Mouse (Mus musculus) adrenal gland, postnatal 10 days (tissue): ENCODE data around the gene Sdk2. TPM values are rescaled to one million over a fixed set of nuclear protein-coding genes. Genes with fewer than 3 reads are reported as not detected.

ENCODE experiments used
- DNase-seq: peaks from one replicate; pipeline ENCODE4 v3.0.0; 2021; ENCODE audit warnings: mixed read lengths
- total RNA-seq, 2 experiments: library from RNA; stranded (reverse); gene quantifications; 2 replicates each; pipeline ENCODE4 v1.2.3; 2021

Sdk2 gene
- total RNA-seq, 2 experiments from 2014 or later, result 4.9 to 5.4 TPM

DNA sequence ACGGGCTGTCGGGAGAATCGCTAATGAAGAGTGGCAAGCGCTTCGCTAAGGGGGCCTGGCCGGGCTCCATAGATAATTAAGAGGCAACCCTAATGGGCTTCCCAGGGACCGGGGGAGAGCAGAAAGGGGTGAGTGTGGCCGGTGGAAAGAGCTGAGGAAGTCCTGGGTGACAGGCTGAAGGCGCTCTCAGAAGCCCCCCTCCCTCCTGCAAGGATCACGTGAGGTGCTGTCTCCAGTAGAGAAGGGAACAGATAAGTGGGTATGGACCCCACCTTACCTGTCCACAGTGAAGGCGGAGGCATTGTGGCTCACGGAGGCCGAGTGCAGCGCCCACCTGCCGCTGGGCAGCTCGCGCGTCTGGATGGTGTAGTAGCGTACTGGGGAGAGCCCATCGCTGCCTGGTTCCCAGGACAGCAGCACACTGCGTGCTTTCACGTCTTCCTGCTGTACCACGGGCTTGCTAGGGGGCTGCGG is 238.7 kb downstream of the Sdk2 start:
- DNase-seq, result no peak

DNA sequence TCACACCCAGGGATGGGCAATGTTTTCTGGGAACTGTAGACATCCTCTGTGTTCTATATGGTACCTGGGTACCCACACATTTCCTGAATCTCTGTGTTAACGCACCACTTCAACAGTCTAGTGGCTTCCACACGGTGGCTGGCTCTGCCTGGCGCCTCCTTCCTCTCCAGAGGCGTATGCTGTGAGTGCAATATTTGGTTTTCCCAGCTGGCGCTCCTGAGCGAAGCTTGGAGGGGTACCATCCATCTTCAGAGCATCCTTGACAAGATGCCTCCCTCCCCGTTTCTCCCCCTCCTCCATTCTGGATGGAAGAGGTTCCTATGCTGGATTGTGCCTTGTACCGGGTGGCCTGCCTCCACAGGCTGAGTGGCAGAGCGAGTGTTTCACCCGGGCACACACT is 246.8 kb downstream of the Sdk2 start:
- DNase-seq, result no peak

DNA sequence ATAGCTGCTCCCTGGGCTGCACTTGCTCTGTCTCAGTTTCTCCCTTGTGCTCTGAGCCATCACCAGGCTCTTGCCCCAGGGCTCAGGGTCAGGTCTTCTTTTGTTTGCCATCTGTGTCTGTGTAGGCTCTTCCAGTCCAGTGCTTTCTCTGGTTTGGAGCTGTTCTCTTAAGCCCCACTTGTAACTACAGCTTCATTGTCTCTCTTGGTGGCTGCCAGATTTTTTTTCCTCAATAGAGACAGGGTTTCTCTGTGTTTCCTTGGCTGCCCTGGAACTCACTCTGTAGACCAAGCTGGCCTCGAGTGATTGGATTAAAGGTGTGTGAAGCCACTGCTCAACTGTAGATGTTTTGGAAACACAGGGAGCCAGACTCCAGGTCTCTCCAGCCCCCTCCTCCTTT is 247.8 kb downstream of the Sdk2 start:
- DNase-seq, result no peak

DNA sequence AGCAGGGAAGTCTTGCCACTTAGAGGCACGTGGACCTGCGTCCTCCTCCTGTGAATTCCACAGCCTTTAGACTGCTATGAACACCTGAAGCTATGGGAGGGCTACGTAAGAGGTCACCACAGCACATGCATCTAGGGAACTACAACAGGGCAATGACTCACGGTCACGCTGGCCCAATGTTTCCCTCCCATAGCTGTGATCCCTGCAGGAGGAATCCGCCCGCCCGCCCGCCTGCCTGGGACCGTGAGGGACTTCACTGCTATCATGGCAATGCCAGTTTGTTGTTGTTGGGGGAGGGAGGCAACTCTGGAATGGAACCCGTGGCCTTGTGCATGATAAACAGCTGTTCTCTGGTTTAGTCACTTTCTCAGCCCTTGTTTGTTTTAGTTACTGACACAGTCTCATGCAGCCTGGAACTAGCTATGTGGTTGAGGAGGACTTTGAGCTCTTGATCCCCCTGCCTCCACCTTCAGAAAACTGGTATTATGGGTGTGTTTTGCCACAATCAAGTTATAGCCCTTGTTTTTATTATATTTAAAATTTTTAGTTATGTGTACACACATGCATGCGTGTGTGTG is 249.8 kb downstream of the Sdk2 start:
- DNase-seq, result peak; percentile 63

DNA sequence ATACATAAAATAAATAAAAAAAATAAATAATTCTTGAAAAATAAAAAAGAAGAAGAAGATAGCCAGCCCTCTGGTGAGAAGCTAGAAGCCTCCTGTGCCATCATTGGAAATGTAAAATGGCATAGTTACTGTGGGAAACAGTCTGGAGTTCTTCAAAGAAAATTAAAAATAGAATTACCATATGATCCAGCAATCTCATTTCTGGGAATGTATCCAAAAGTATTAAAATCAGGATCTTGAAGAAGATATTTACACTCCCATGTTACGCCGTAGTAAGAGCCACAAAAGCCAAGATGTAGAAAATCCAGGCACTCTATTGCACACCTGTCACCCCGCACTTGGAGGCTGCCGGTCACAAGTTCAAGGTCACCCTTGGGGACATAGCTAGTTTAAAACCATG is 250.4 kb downstream of the Sdk2 start:
- no peak for DNase-seq

DNA sequence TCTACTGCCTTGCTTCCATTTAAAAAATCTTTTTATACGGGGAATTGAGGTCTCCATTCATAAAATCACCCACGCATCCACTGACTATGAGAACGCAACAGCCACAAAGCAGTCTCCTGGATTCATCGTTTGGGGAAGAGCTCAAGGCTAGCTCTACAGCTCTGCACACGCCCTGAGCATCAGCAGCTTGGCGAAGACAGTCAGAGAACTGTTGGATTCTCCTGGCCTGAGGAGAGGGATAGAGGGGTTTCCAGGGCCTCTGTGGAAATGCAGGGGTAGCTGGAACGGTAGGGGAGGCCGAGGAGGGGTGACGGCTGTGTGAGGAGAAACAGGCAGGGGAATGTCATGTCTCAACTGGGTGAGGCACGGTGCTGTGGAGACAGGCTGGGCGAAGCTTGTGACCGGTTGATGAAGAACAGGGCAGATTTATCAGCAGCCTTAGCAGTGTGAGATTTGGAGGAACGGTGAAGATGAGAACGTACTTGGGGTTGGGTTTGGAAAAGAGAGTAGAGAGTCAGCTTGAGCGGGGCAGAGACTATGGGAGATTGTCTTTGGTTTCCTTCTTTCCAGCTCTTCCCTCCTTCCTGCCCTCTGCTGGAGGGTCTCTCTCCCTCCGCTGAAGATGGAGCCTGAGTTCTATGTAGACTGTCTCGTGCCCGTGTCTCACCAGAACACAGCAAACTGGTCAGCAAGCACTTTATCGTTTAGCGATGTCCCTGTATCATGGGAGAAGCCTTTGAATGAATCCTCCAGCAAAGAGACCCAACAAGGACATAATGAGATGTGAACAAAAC is 255.1 kb downstream of the Sdk2 start:
- DNase-seq, result no peak

DNA sequence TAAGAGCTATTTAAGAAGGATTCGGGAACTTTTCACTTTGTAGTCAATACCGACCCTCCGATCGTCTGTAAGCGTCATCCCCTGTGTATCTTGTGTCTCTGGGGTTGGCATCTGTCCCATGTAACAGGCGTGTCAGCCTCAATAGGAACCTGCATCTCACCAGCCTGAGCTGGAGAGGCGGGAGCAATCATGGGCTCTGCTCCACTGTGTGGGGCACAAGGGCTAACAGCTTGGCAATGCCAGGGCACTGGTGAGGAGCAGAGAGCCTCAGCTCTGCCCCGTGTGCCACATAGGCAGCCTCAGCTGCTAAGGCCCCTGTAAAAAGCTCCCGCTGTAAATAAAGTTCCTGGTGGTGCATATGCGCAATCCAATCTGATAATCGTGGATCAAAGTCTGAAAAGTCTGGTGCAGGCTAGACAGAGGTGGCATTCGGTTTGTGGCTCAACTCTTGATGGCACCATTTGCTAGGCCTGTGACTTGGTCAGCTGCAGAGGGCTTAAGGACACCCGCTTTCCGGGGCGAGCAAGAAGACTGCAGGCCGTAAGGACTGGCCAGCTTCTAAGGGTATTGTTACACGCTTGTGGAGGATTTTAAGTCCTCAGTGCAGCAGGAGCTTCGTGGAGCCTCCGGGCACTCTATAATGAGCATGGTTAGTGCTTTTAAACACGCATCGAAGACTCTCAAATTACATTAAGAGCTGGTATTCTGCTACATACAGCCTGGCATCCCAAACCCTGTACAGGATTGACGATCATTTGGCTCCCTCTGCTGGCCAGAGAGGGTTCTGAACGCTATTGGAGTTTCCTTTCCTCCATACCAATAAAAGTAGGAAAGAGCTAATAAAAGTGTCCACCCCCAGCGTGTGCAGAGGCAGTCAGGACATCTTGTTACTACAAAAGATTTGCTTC is 256.0 kb downstream of the Sdk2 start:
- DNase-seq, result peak; percentile 89

DNA sequence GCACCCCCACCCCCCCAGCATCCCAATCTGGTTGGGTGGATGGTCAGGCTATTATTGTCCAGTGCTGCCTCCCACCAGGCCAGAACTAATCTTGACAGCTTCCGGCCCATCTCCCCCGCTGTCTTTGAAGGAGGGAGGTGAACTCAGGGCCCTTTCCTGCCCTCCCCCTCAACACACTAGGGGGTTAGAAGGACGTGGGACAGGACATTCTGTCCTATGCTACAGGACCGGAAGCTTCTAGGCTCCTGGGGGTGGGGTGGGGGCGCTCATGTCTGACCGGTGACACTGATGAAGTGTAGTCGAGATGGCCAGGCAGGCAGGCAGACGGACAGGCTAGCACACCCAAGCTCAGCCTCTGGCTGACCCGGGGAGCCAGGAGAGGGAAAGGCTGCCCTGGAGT is 259.8 kb downstream of the Sdk2 start:
- peak; percentile 58 for DNase-seq

DNA sequence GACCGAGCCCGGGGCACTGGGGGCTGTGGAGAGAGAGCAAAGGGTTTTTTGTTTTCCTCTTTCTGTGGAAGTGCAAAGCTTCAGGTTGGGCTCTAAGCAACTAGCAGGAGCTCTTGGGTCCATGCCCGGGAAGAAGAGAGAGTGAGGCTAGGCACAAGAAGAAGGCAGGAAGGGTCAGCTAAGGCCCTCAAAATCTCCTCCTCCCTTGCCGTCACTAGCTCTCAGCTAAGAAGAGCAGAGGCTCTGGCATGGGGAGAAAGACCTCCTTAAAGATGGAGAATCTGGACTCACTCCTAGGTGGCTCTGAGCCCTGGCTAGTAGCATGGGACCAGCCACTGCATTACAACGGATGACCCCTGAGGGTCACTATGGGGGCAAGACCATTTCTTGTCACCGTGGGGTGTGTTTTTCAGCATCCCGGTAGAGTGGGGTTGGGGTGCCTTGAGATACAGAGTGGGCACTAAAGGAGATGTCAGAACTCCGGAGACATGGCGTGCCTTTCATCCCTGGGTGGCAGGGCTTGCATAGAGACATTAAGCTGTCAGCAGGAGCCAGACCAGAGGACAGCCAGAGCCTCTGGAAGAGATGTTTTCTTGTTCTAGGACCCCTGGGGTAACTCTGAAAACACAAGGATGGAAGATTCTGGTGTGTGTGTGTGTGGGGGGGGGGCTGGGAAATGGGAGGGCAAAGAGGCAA is 260.3 kb downstream of the Sdk2 start:
- DNase-seq, result peak; percentile 32

DNA sequence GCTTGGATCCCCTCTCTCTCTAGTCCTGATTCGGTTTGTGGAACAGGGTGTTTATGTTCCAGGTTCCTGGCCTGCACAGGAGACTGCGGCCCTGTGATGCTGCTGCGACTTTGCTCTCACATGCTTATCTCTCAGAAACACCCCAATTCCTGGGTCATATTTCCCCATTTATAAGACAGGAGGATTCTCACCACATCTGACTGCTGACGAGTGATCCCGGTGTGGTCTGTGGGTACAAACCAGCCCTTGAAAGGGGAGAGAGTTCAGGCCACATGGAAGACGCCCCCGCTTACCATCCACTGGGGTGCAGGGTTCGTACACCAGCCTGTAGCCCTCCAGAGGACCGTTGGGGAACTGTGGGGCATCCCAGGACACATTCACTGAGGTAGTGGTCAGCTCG is 260.9 kb downstream of the Sdk2 start:
- no peak for DNase-seq

DNA sequence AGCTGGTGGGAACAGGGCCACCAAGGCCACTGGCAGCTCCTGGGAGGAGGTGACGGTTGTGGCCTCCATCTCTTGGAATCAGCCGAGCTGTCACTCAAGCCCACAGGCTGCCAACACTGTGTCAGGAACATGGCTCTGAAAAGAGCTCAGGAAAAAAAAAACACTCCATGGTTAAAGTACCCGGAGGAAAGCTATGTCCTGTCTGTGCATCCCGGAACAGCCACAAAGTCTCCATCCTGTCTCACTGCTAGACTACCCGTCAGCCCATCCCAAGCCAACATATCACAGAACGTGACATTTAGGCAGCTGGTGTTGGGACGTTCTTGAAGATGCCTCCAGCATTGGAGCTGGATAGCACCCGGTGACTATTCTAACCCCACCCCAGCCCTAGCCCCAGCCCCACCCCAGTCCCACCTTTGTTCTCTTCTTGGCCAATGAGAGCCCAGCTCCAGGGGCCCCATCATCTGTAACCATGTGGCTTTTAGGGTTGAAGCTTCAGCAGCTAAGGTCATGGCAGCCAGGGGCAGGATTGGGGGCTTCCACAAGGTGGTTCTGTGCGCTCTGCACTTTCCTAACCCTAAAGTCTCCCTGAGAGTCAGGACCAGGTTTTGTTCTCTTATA is 263.4 kb downstream of the Sdk2 start:
- peak; percentile 60 for DNase-seq

DNA sequence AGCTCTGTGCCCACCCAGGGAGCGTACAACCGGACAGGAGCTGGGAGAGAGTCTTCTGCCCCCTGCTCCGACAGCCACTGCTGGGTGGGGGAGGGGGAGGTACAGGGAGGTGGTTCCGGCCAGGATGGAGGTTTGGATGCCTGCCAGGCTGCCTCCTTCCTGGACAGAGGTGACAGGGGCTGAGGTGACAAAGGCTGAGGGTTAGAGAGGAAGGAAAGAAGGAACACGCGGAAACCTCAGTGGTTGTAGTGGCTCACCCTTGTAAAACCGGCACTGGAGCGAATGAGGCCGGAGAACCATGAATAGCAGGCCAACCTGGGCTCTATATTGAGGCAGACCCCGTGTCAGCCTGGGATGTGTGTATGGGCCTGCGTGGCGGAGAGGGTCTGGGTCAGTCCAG is 264.4 kb downstream of the Sdk2 start:
- peak; percentile 75 for DNase-seq

DNA sequence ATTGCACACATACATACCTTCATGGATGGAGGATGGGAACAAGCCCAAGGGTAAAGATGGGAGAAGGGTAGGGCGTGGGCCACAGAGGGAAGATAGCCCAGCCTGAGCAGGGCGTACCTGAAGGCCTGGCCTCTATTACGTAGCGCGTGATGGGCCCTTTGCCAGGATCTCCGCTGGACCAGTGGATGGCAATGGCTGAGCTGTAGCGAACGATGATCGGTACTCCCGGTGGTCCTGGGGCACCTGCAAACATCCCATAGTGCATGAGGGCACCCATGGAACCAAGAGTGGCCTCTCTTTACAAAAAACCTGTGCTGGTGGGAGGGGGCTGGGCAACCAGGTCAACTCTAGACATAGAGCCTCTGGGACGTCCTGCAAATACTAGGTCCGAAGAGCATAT is 266.8 kb downstream of the Sdk2 start:
- no peak for DNase-seq

DNA sequence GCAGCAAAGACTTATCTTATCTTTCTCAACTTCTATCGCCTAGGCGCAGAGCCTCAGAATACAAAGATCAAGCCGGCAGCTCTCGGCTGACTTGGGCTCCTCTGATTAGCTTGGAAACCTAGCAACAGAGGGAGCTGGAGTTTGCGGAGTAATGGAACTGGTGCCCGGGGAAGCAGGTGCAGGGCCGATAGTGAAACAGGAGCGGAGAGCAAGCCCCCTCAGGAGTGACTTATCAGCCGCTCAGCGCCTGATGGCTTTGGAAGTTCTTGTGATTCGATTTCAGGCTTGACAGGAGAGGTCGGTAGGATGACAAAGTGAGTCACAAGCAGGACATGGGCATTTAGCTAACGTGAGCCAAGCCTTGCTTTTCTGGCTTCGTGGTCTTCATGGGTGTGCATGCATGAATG is 267.8 kb downstream of the Sdk2 start:
- DNase-seq, result peak; percentile 26

DNA sequence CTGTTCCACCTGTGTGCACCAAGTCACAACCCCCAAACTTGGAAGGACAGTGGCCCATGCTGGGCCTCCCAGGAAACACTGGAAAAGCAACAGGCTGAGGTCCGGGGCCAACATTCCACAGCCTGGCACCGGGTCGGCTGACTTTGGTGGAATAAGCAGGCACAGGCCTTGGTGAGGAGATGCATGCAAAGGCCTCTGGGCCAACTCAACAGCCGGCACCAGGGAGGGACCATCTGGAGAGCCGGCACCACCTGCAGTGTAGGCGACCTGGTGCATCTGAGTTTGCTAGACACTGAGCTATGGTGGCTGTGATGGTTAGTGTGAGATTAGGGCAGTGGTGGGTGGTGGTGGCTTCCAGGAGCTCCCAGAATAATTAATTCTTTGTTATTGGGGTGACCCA is 268.8 kb downstream of the Sdk2 start:
- no peak for DNase-seq

DNA sequence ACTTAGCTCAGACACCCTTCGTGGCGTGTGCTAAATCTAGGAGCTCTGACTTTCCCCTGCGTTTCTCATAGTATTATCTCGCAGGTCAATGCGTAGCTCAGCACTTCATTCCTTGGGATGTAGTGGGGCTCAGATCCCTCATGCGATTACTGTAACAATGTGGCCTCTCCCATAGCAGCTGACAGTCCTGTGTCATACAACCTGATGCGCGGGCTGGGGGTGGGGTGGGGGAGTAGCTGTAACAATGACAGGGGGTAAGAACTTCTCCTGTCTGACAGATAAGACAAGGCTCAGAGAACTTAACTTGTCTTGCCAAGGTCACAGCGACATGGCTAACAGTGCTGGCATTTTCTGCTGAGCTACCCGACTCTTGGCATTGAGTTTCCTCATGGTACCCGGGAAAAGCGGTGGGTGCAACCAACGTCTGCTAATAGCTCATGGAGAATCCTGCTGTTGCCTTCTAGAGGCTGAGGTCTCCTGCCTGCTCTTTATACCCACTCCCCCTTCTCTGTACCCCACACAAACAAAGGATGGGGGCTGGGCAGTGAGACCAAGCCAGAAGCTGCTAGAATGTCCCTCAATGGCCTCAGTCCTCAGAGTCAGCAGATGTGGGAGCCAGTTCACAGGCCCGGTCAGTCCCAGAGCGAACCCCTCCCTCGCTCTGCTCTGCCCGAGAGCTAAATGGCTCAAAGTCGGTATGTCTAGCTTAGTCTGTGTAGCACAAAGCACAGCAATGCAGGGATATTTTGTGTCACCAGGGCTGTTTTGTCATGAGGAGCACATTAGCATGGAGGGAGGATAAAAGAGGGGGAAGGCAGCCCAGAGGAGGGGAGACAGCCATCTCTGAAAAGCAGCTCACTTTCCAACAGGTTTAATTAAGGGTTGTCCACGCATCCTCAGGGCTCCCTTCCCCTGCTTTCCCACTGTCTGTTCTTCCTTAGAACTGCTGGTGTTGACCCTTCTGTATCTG is 269.5 kb downstream of the Sdk2 start:
- no peak for DNase-seq

DNA sequence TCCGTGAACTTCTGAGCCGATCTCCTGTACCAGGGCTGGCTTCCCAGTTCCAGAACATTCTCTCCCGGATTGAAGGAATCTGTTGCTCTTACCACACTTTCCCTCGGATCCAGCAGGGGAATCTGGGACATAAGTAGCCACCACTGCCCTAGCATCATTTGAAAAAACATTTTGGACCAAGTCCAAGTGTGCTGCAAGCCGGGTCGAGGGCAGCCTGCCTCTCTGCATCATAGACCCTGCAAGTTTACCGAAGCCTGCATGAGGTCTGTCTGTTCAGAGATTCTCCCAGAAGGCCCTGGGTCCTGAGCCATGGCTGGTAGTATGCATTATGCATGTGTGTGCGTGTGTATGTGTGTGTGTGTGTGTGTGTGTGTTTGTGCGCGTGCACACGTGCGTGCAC is 271.0 kb downstream of the Sdk2 start:
- no peak for DNase-seq

DNA sequence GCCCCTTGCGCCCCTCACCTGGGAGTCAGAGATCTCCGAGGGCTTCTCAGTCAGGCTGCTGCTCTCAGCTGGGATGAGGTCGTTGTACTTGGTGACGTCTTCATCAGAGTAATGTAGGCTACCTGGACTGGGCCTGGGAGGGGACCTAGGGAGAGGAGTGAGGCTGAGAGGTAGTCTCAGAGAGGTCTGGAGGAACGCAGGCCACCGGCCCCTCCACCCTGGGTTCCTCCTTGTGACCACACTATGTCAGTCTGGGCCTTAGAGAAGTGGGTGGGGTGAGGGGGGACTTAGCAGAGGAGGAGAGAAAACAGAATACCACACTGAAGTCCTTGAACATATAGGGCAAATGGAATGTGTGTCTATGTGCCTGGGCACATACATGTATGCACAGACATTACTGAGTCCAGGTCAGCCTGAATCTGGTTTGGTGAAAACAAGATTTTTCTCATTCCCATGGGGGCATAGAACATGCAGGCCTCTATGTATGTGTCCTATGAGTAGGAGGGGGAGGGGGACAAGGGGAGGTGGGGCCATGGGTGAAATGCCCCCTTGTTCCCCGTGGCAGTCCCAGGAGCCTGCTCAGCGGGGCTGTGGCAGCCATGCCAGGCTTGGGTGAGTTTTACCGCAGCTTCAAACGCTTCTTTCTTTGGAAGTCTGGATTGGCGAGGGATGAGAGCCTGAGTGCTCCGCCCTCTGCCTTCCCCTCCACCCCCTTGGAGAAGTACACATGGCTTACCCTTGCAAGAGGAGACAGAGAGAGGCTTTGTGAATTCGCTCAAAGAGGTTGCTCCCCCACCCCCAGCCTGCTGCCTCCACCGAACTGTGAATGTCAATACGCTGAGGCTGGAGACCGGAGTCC is 275.3 kb downstream of the Sdk2 start:
- no peak for DNase-seq

DNA sequence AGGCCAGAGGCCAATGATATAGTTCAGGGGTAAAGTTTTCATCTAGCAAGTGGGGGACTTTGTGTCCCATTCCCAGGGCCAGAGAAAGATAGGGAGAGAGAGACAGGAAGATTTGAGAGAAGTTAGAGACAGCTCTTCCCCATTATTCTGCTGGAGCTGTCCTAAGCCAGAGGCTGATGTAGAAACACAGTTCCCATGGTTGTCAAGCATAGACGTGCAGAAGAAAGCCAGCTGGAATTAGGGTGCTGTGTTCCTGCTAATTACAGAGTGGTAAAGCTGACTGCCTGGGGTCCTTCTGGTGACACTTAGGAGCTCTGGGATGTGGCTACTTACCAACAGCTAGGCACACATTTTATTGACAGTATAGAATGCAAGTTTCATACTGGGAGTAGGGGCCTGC is 277.7 kb downstream of the Sdk2 start:
- no peak for DNase-seq
